Mouse (Mus musculus): ENCODE measurements at regions not wholly inside any gene's neighbourhood (a gene's known extent, or its start where the extent isn't known, plus 50 kb on each side); places are given as distances from the start of the nearest gene placed in this dataset.

DNA sequence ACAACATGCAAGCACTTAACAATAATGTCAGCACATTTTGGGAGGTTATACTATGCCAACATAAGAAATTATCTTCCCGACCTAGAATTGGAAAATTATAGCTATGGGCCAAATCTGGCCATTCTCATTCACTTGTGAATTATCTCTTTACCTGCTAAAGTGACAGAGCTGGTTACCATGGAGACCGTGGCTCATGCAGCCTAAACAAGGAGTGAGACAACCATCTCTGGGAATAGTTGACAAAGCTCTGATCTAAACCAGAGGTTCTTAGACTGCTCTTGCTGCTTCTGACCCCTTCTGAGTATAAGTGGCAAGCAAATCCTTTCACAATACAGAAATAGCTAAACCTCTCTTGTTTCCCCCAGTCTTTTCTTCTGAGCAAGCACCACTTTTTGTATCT, 108.7 kb upstream of the Fam216b start:
- 73% methylated on average over 2 of the region's 2 CpGs for WGBS
- no peak overlapping the region for H3K9ac ChIP-seq (replicated peaks; ENCODE audit: low read length)
- H3K36me3 ChIP-seq (ENCODE audit: insufficient read depth, low read length), result no peaks in the 10 kb centered on the region
- H3K27me3 ChIP-seq (ENCODE audit: insufficient read depth, low read length), result no peaks in the 10 kb centered on the region
- H3K27ac ChIP-seq, result no peak overlapping the region
- H3K9me3 ChIP-seq (ENCODE audit: low read length), result no peaks in the 10 kb centered on the region
- H3K4me3 ChIP-seq (ENCODE audit: low read length), result no peak overlapping the region
- DNase-seq (ENCODE audit: low spot score), result peak; percentile 46
- H3K4me2 ChIP-seq (ENCODE audit: low read depth, low read length), result no peak overlapping the region
- no peak for ATAC-seq
- H3K4me1 ChIP-seq (ENCODE audit: insufficient read depth, low read length), result no peaks in the 10 kb centered on the region
- no peak for TF ChIP-seq CTCF (IDR thresholded peaks at IDR 0.05; ENCODE audit: low read depth)

DNA sequence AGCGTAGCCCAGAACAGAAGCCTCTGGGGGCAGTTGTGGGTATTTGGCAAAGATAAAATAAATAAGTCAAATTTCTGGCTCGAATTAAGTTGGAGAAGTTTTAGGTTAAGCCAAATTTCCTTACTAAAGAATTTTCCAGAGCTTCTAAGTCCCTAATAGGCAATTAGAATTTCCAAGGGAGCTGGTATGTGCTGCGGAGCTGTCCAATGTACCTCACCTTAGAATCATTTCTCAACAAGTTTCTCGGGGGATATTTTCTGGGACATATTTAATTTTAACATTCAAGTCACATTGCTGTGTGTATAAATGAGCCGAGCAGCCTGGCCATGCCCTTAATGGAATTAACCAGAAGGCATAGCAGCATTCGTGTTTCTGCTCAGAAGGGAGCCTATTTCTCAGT, 90.8 kb upstream of the Fam216b start:
- no peak overlapping the region for H3K27ac ChIP-seq
- no peaks in the 10 kb centered on the region for H3K36me3 ChIP-seq (ENCODE audit: insufficient read depth, low read length)
- no peaks in the 10 kb centered on the region for H3K27me3 ChIP-seq (ENCODE audit: insufficient read depth, low read length)
- H3K4me3 ChIP-seq (ENCODE audit: low read length), result no peak overlapping the region
- WGBS, result 45% methylated on average over 6 of the region's 6 CpGs
- TF ChIP-seq CTCF (IDR thresholded peaks at IDR 0.05; ENCODE audit: low read depth), result no peak
- ATAC-seq, result no peak
- H3K4me1 ChIP-seq (ENCODE audit: insufficient read depth, low read length), result peaks cover 4% of the 10 kb centered on the region; the same call in 1 of the 2 replicates
- H3K9me3 ChIP-seq (ENCODE audit: low read length), result no peaks in the 10 kb centered on the region
- H3K9ac ChIP-seq (replicated peaks; ENCODE audit: low read length), result no peak overlapping the region
- DNase-seq (ENCODE audit: low spot score), result peak; percentile 30
- no peak overlapping the region for H3K4me2 ChIP-seq (ENCODE audit: low read depth, low read length)

DNA sequence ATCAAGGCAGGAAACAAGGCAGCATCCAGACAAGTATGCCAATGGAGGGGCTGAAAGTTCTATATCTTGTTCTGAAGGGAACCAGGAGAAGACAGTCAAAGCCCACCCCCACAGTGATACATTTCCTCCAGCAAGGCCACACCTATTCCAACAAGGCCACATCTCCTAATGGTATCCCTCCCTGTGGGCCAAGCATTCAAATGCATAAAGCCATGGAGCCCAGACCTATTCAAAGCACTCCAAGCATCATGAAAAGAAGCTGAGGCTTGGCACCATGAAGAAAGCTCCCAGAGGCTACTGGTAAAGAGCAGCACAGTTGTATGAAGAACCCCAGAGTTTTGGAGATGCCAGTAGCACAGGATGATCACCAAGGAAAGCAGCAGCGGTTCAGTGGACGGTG, 84.6 kb upstream of the Fam216b start:
- no peak overlapping the region for H3K4me3 ChIP-seq (ENCODE audit: low read length)
- no peak overlapping the region for H3K27ac ChIP-seq
- no peak overlapping the region for H3K4me2 ChIP-seq (ENCODE audit: low read depth, low read length)
- H3K4me1 ChIP-seq (ENCODE audit: insufficient read depth, low read length), result no peaks in the 10 kb centered on the region
- TF ChIP-seq CTCF (IDR thresholded peaks at IDR 0.05; ENCODE audit: low read depth), result no peak
- ATAC-seq (no peak), DNase-seq (ENCODE audit: low spot score) (no peak)
- 88% methylated on average over 2 of the region's 2 CpGs for WGBS
- no peaks in the 10 kb centered on the region for H3K27me3 ChIP-seq (ENCODE audit: insufficient read depth, low read length)
- no peak overlapping the region for H3K9ac ChIP-seq (replicated peaks; ENCODE audit: low read length)
- H3K9me3 ChIP-seq (ENCODE audit: low read length), result no peaks in the 10 kb centered on the region
- no peaks in the 10 kb centered on the region for H3K36me3 ChIP-seq (ENCODE audit: insufficient read depth, low read length)

DNA sequence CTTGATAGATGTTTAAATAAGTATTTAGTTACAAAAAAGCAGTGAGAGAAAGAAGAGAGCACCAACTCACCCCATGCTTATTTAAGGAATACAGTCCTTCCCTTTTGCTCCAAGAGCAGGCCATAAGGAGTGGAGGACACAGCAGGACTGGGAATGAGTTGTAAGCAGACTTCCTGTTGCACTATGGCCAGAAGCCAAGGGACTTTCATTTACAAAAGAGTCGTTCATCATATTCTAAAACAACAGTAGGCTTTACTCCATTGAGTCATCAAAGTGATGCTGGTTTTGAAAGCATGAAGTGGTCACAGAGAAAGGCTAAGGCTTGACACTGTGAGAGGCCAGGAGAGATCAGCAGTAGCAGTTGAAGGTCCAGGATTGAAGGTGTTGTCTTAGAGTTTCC, 84.1 kb upstream of the Fam216b start:
- no peak for TF ChIP-seq CTCF (IDR thresholded peaks at IDR 0.05; ENCODE audit: low read depth)
- 40% methylated on average over 1 of the region's 1 CpGs for WGBS
- H3K27me3 ChIP-seq (ENCODE audit: insufficient read depth, low read length), result no peaks in the 10 kb centered on the region
- no peak overlapping the region for H3K4me2 ChIP-seq (ENCODE audit: low read depth, low read length)
- ATAC-seq (no peak), DNase-seq (ENCODE audit: low spot score) (no peak)
- H3K36me3 ChIP-seq (ENCODE audit: insufficient read depth, low read length), result no peaks in the 10 kb centered on the region
- no peaks in the 10 kb centered on the region for H3K9me3 ChIP-seq (ENCODE audit: low read length)
- H3K4me1 ChIP-seq (ENCODE audit: insufficient read depth, low read length), result no peaks in the 10 kb centered on the region
- H3K9ac ChIP-seq (replicated peaks; ENCODE audit: low read length), result no peak overlapping the region
- no peak overlapping the region for H3K4me3 ChIP-seq (ENCODE audit: low read length)
- no peak overlapping the region for H3K27ac ChIP-seq

DNA sequence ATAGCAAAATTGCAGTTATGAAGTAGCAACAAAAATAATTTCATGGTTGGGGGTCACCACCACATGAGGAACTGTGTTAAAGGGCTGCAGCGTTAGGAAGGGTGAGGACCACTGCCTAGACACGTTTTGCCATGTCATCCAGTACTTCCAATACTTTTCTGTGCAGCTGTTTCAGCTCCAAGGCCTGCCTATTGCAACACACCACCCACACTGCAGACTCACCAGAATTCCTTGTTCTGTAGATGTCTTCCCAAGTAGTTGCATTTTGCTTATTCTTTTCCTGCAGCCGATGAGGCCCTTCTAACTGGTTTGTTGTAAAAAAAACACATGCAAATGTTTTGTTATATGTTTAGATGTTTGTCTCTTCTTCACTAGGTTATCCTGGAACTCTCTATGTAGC, 72.0 kb upstream of the Fam216b start:
- no peaks in the 10 kb centered on the region for H3K9me3 ChIP-seq (ENCODE audit: low read length)
- ATAC-seq (no peak), DNase-seq (ENCODE audit: low spot score) (no peak)
- H3K27me3 ChIP-seq (ENCODE audit: insufficient read depth, low read length), result no peaks in the 10 kb centered on the region
- TF ChIP-seq CTCF (IDR thresholded peaks at IDR 0.05; ENCODE audit: low read depth), result no peak
- H3K27ac ChIP-seq, result no peak overlapping the region
- H3K4me1 ChIP-seq (ENCODE audit: insufficient read depth, low read length), result no peaks in the 10 kb centered on the region
- H3K4me3 ChIP-seq (ENCODE audit: low read length), result no peak overlapping the region
- no peak overlapping the region for H3K9ac ChIP-seq (replicated peaks; ENCODE audit: low read length)
- H3K4me2 ChIP-seq (ENCODE audit: low read depth, low read length), result no peak overlapping the region
- WGBS, result 91% methylated on average over 3 of the region's 3 CpGs
- no peaks in the 10 kb centered on the region for H3K36me3 ChIP-seq (ENCODE audit: insufficient read depth, low read length)

DNA sequence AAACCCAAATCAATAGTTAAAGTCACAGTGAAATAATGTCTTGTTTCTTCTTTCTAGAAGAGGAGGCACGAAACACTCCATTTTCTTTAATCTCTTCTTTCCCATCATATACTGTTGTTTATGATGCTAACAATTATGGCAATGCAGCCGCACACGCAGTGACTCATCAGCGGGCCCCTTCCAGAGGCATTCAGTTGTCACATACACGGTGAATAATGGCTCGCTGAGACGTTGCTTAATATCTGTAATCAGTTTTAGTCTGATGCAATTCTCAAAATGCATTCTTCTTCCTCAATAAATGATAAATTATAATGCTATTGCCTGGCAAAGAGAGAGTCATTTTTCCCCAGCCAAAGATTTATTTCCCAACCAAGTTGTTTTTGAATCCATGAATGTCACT, 70.8 kb upstream of the Fam216b start:
- Histone ChIP-seq H3K4me3 (ENCODE audit: low read length) (no peak overlapping the region), H3K9ac (replicated peaks; ENCODE audit: low read length) (no peak overlapping the region), H3K36me3 (ENCODE audit: insufficient read depth, low read length) (no peaks in the 10 kb centered on the region), H3K27me3 (ENCODE audit: insufficient read depth, low read length) (no peaks in the 10 kb centered on the region), H3K4me1 (ENCODE audit: insufficient read depth, low read length) (no peaks in the 10 kb centered on the region), H3K27ac (no peak overlapping the region), H3K4me2 (ENCODE audit: low read depth, low read length) (no peak overlapping the region), H3K9me3 (ENCODE audit: low read length) (no peaks in the 10 kb centered on the region)
- no peak for ATAC-seq
- no peak for TF ChIP-seq CTCF (IDR thresholded peaks at IDR 0.05; ENCODE audit: low read depth)
- no peak for DNase-seq (ENCODE audit: low spot score)
- 82% methylated on average over 7 of the region's 7 CpGs for WGBS

DNA sequence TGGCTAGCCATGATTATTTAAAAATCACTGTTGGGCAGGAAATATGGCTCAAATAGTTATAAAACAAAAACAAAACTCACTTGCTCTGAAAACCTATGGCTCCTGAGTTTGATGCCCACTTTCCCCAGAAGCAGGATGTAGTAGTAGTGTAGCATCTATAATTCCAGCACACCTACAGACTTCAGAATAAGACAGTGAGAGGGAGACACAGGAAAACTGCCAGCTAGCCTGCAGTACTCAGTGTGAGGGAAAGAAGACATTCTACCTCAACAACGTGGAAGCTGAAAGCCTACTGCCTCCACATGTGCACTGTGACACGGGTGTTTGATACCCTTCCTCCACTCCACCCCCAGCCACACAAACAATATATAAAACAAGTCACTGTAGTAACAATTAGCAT, 68.9 kb upstream of the Fam216b start:
- no peak for DNase-seq (ENCODE audit: low spot score)

More for the DNA sequence above, 68.9 kb upstream of the Fam216b start:
- H3K4me3 ChIP-seq (ENCODE audit: low read length), result no peak overlapping the region
- no peaks in the 10 kb centered on the region for H3K27me3 ChIP-seq (ENCODE audit: insufficient read depth, low read length)
- no peaks in the 10 kb centered on the region for H3K9me3 ChIP-seq (ENCODE audit: low read length)
- H3K27ac ChIP-seq, result no peak overlapping the region
- H3K36me3 ChIP-seq (ENCODE audit: insufficient read depth, low read length), result no peaks in the 10 kb centered on the region
- no peak overlapping the region for H3K4me2 ChIP-seq (ENCODE audit: low read depth, low read length)
- no peaks in the 10 kb centered on the region for H3K4me1 ChIP-seq (ENCODE audit: insufficient read depth, low read length)
- no peak for TF ChIP-seq CTCF (IDR thresholded peaks at IDR 0.05; ENCODE audit: low read depth)
- no peak overlapping the region for H3K9ac ChIP-seq (replicated peaks; ENCODE audit: low read length)
- WGBS, result 77% methylated on average over 2 of the region's 2 CpGs
- no peak for ATAC-seq

Measured in hindbrain, postnatal 0 days (tissue).